Comparison of ENCODE assay signal across 19 mouse cellular contexts in genomic region chr10:45060841-45061240, GRCm38 (mm10).
"Had no signal": no experiment of that assay in that cellular context is flagged by ENCODE, and none has a peak within 500 bp of the region (broad histone marks: within the 10 kb centered on the region; RNA-seq: fewer than 3 reads in every experiment).

No protein-coding gene starts in this region.

- H3K4me1 ChIP-seq: midbrain, embryonic 10.5 days; midbrain, embryonic 12.5 days had no signal

- H3K4me3 ChIP-seq: liver, embryonic 12.5 days; midbrain, embryonic 10.5 days; midbrain, embryonic 12.5 days; myocyte; neural tube, embryonic 13.5 days; neural tube, embryonic 15.5 days had no signal

- H3K27ac ChIP-seq: liver, embryonic 12.5 days; liver, embryonic 14.5 days; midbrain, embryonic 10.5 days; midbrain, embryonic 12.5 days; neural tube, embryonic 13.5 days; neural tube, embryonic 15.5 days had no signal

- DNase-seq: lung, embryonic 14.5 days; lung, postnatal 10 days; midbrain, embryonic 14.5 days; retina, postnatal 1 day; right cerebral cortex, adult 18-20 months; right cerebral cortex, postnatal 25 days; right cerebral cortex, postnatal 4 days; spleen, adult 18-20 months; thymus, adult 18-20 months; thymus, postnatal 14 days; thymus, postnatal 36 days had no signal

- H3K27me3 ChIP-seq: liver, embryonic 12.5 days; midbrain, embryonic 12.5 days; neural tube, embryonic 13.5 days; neural tube, embryonic 15.5 days had no signal

- H3K9ac ChIP-seq: liver, embryonic 12.5 days; liver, embryonic 14.5 days; lung, embryonic 14.5 days; midbrain, embryonic 12.5 days; neural tube, embryonic 13.5 days; neural tube, embryonic 15.5 days had no signal

- H3K9me3 ChIP-seq: liver, embryonic 12.5 days; midbrain, embryonic 10.5 days; midbrain, embryonic 12.5 days; neural tube, embryonic 13.5 days; neural tube, embryonic 15.5 days had no signal

- H3K4me2 ChIP-seq: liver, embryonic 12.5 days; lung, embryonic 14.5 days; midbrain, embryonic 12.5 days; neural tube, embryonic 13.5 days; neural tube, embryonic 15.5 days had no signal

- ATAC-seq: liver, embryonic 12.5 days; midbrain, embryonic 16.5 days had no signal

- H3K36me3 ChIP-seq: liver, embryonic 12.5 days; midbrain, embryonic 10.5 days; midbrain, embryonic 12.5 days; neural tube, embryonic 13.5 days; neural tube, embryonic 15.5 days had no signal
